In genomic region chr4:13103056-13103455, GRCm38 (mm10) we compare ENCODE assay signal across 28 mouse cellular contexts.
DNase-seq lines count a peak whose midpoint lies in the region; ATAC-seq and TF ChIP-seq lines count a peak whose summit lies in the region.
"Had no signal": no experiment of that assay in that cellular context is flagged by ENCODE, and none has a peak within 500 bp of the region (broad histone marks: within the 10 kb centered on the region; RNA-seq: fewer than 3 reads in every experiment).

No protein-coding gene starts in this region.

- H3K4me2 ChIP-seq in forebrain, embryonic 13.5 days = no peak overlapping the region
- no peak overlapping the region for H3K4me2 ChIP-seq in forebrain, embryonic 12.5 days
- no peak overlapping the region for H3K4me2 ChIP-seq in forebrain, embryonic 14.5 days (ENCODE audit: low read length)
- H3K4me2 ChIP-seq in forebrain, postnatal 0 days (ENCODE audit: low read depth) = no peak overlapping the region
- no peak overlapping the region for H3K4me2 ChIP-seq in hindbrain, embryonic 13.5 days
- H3K4me2 ChIP-seq: heart, embryonic 12.5 days; heart, embryonic 15.5 days; hindbrain, embryonic 14.5 days had no signal

- peak; percentile 6 for DNase-seq in brain, adult 2 months (ENCODE audit: low read depth, low spot score)
- peak; percentile 79 for DNase-seq in forebrain, embryonic 14.5 days (ENCODE audit: low spot score)
- peak; percentile 23 for DNase-seq in forebrain, postnatal 0 days
- no peak for DNase-seq in adrenal gland, adult 18-20 months (ENCODE audit: low spot score in 2 of 2)
- DNase-seq in limb, embryonic 10.5 days (ENCODE audit: low spot score) = no peak
- DNase-seq: adrenal gland, adult 2 months; adrenal gland, postnatal 14 days; B cell, adult 2 months; cerebellum, adult 18-20 months; cerebellum, adult 9-10 months; cerebellum, postnatal 14 days; gastrocnemius, postnatal 25 days; heart, adult 18-20 months; heart, postnatal 10 days; heart, postnatal 36 days had no signal

- TF ChIP-seq CTCF in forebrain, postnatal 0 days (IDR thresholded peaks at IDR 0.05; ENCODE audit: low read depth) = no peak

- H3K4me3 ChIP-seq in forebrain, embryonic 13.5 days = no peak overlapping the region
- H3K4me3 ChIP-seq in forebrain, embryonic 12.5 days (replicated peaks) = no peak overlapping the region
- no peak overlapping the region for H3K4me3 ChIP-seq in forebrain, embryonic 14.5 days (ENCODE audit: low read depth, low read length)
- no peak overlapping the region for H3K4me3 ChIP-seq in forebrain, postnatal 0 days (ENCODE audit: low read depth, low read length)
- no peak overlapping the region for H3K4me3 ChIP-seq in limb, embryonic 10.5 days
- H3K4me3 ChIP-seq in hindbrain, embryonic 13.5 days = no peak overlapping the region
- H3K4me3 ChIP-seq: heart, embryonic 12.5 days; heart, embryonic 15.5 days; hindbrain, embryonic 10.5 days had no signal

- H3K36me3 ChIP-seq in forebrain, embryonic 13.5 days (ENCODE audit: poor library complexity, severe bottlenecking) = no peaks in the 10 kb centered on the region
- no peaks in the 10 kb centered on the region for H3K36me3 ChIP-seq in forebrain, embryonic 12.5 days (replicated peaks)
- no peaks in the 10 kb centered on the region for H3K36me3 ChIP-seq in forebrain, embryonic 14.5 days (ENCODE audit: control insufficient read depth, insufficient read depth, low read length)
- H3K36me3 ChIP-seq in forebrain, postnatal 0 days (ENCODE audit: insufficient read depth) = no peaks in the 10 kb centered on the region
- no peaks in the 10 kb centered on the region for H3K36me3 ChIP-seq in limb, embryonic 10.5 days
- H3K36me3 ChIP-seq in hindbrain, embryonic 13.5 days = no peaks in the 10 kb centered on the region
- H3K36me3 ChIP-seq: G1E; heart, embryonic 12.5 days; heart, embryonic 15.5 days; hindbrain, embryonic 10.5 days had no signal

- peak; percentile 51 for ATAC-seq in forebrain, embryonic 13.5 days
- no peak; the same call in 1 of the 2 replicates for ATAC-seq in forebrain, embryonic 12.5 days (ENCODE audit: low FRiP score)
- ATAC-seq in forebrain, embryonic 14.5 days = peak; percentile 51; the same call in 1 of the 2 replicates
- no peak for ATAC-seq in forebrain, postnatal 0 days
- ATAC-seq in hindbrain, embryonic 13.5 days (ENCODE audit: low FRiP score) = no peak
- ATAC-seq: hindbrain, postnatal 0 days; inflammation-experienced regulatory T-cells, adult 6 months; intestine, embryonic 16.5 days; Patski had no signal

- H3K27me3 ChIP-seq in forebrain, embryonic 13.5 days = no peaks in the 10 kb centered on the region
- H3K27me3 ChIP-seq in forebrain, embryonic 12.5 days = no peaks in the 10 kb centered on the region
- no peaks in the 10 kb centered on the region for H3K27me3 ChIP-seq in forebrain, embryonic 14.5 days (replicated peaks; ENCODE audit: control insufficient read depth, insufficient read depth, low read length)
- no peaks in the 10 kb centered on the region for H3K27me3 ChIP-seq in forebrain, postnatal 0 days (ENCODE audit: insufficient read depth, low read length)
- H3K27me3 ChIP-seq in limb, embryonic 10.5 days (ENCODE audit: low read depth, poor library complexity, severe bottlenecking) = no peaks in the 10 kb centered on the region
- H3K27me3 ChIP-seq in hindbrain, embryonic 13.5 days = no peaks in the 10 kb centered on the region
- H3K27me3 ChIP-seq: CH12.LX; heart, embryonic 12.5 days; heart, embryonic 15.5 days; Patski had no signal

- no peaks in the 10 kb centered on the region for H3K9me3 ChIP-seq in forebrain, embryonic 13.5 days (replicated peaks)
- no peaks in the 10 kb centered on the region for H3K9me3 ChIP-seq in forebrain, embryonic 12.5 days
- no peaks in the 10 kb centered on the region for H3K9me3 ChIP-seq in forebrain, embryonic 14.5 days (replicated peaks; ENCODE audit: control insufficient read depth, low read length)
- no peaks in the 10 kb centered on the region for H3K9me3 ChIP-seq in forebrain, postnatal 0 days (ENCODE audit: low read length)
- no peaks in the 10 kb centered on the region for H3K9me3 ChIP-seq in limb, embryonic 10.5 days (replicated peaks)
- H3K9me3 ChIP-seq in hindbrain, embryonic 13.5 days = no peaks in the 10 kb centered on the region
- H3K9me3 ChIP-seq: G1E; heart, embryonic 12.5 days; heart, embryonic 15.5 days; hindbrain, embryonic 10.5 days had no signal

- no peak overlapping the region for H3K27ac ChIP-seq in forebrain, embryonic 13.5 days
- no peak overlapping the region for H3K27ac ChIP-seq in forebrain, embryonic 12.5 days
- H3K27ac ChIP-seq in forebrain, embryonic 14.5 days (ENCODE audit: low read depth, low read length) = no peak overlapping the region
- H3K27ac ChIP-seq in forebrain, postnatal 0 days (ENCODE audit: low read depth, low read length) = no peak overlapping the region
- no peak overlapping the region for H3K27ac ChIP-seq in limb, embryonic 10.5 days
- H3K27ac ChIP-seq in hindbrain, embryonic 13.5 days = no peak overlapping the region
- H3K27ac ChIP-seq: heart, embryonic 15.5 days; hindbrain, embryonic 10.5 days; hindbrain, embryonic 14.5 days; hindbrain, postnatal 0 days had no signal

- no peak overlapping the region for H3K9ac ChIP-seq in forebrain, embryonic 13.5 days
- H3K9ac ChIP-seq in forebrain, embryonic 12.5 days = no peak overlapping the region
- no peak overlapping the region for H3K9ac ChIP-seq in forebrain, embryonic 14.5 days (ENCODE audit: low read length)
- no peak overlapping the region for H3K9ac ChIP-seq in forebrain, postnatal 0 days
- H3K9ac ChIP-seq in hindbrain, embryonic 13.5 days = no peak overlapping the region
- H3K9ac ChIP-seq: heart, embryonic 12.5 days; heart, embryonic 15.5 days; hindbrain, embryonic 14.5 days had no signal

- peaks cover 10% of the 10 kb centered on the region; the same call in 1 of the 2 replicates for H3K4me1 ChIP-seq in forebrain, embryonic 13.5 days
- peaks cover 4% of the 10 kb centered on the region for H3K4me1 ChIP-seq in forebrain, embryonic 12.5 days
- H3K4me1 ChIP-seq in forebrain, embryonic 14.5 days (ENCODE audit: control insufficient read depth, insufficient read depth, low read length) = peaks cover 5% of the 10 kb centered on the region; the same call in 1 of the 2 replicates
- 0 out of 2 replicates have a peak, but pooled peaks cover 2% of the 10 kb centered on the region for H3K4me1 ChIP-seq in forebrain, postnatal 0 days (ENCODE audit: insufficient read depth)
- H3K4me1 ChIP-seq in limb, embryonic 10.5 days = peaks cover 18% of the 10 kb centered on the region
- peaks cover 5% of the 10 kb centered on the region for H3K4me1 ChIP-seq in hindbrain, embryonic 13.5 days (replicated peaks)
- H3K4me1 ChIP-seq: heart, embryonic 12.5 days; heart, embryonic 15.5 days had no signal

Comparison
In these comparisons a context has a peak if more than half of its experiments do, and no peak if none do; other contexts are left out.
1. ATAC-seq: peak in forebrain, embryonic 13.5 days (single experiment) and forebrain, embryonic 14.5 days (single experiment); none in forebrain, embryonic 12.5 days (single experiment), forebrain, postnatal 0 days (single experiment) and hindbrain, embryonic 13.5 days (single experiment).
2. DNase-seq: peak in brain, adult 2 months (single experiment), forebrain, embryonic 14.5 days (single experiment) and forebrain, postnatal 0 days (single experiment); none in adrenal gland, adult 18-20 months (0 of 2) and limb, embryonic 10.5 days (single experiment).